Mouse (Mus musculus) small intestine, adult 2 months (tissue): ENCODE measurements around the gene Pfkl.
A peak's percentile ranks its signal among the peaks of the same experiment; 100 is the strongest.

Experiments used
- CTCF ChIP-seq: fragments of 200-500 bp; IDR thresholded peaks from 2 replicates; pipeline ENCODE4 v1.5.1; 2012; ENCODE audit warnings: low read depth, mild to moderate bottlenecking, control low read depth, inconsistent platforms, low read length, moderate library complexity, mixed read lengths; ENCODE audit not compliant: insufficient replicate concordance, insufficient read length; ENCODE audit errors: extremely low read depth
- POLR2A ChIP-seq: fragments of 200-500 bp; IDR thresholded peaks from 2 replicates; pipeline ENCODE4 v1.6.1; 2012; ENCODE audit warnings: low read depth, mild to moderate bottlenecking, control low read depth, inconsistent platforms, low read length, moderate library complexity

- TF ChIP-seq POLR2A (no peak), CTCF (0 out of 2 replicates have a peak, but pooled peaks have one; percentile 7)
Observed at GRCm38 (mm10) chr10:77971709-77972553, 38.0 kb downstream of the Pfkl start.
